Mouse (Mus musculus) kidney, adult 18-20 months (tissue): ENCODE measurements around the gene Nrn1.

Experiments used
- DNase-seq: peaks from one replicate; pipeline ENCODE4 v3.0.0; 2021

Gene Nrn1

GRCm38 (mm10) chr13:36724533-36725470, 10.1 kb downstream of the Nrn1 start:
- peak; percentile 37 for DNase-seq

GRCm38 (mm10) chr13:36723726-36724300, 11.1 kb downstream of the Nrn1 start:
- no peak for DNase-seq

- DNase-seq, result no peak
Measured at GRCm38 (mm10) chr13:36722309-36722708, 12.6 kb downstream of the Nrn1 start.

- DNase-seq, result no peak
Measured at GRCm38 (mm10) chr13:36720297-36721017, 14.5 kb downstream of the Nrn1 start.

- DNase-seq, result no peak
Measured at GRCm38 (mm10) chr13:36717376-36717775, 17.6 kb downstream of the Nrn1 start.

GRCm38 (mm10) chr13:36716708-36717107, 18.2 kb downstream of the Nrn1 start:
- no peak for DNase-seq

GRCm38 (mm10) chr13:36714101-36714500, 20.8 kb downstream of the Nrn1 start:
- no peak for DNase-seq

GRCm38 (mm10) chr13:36707088-36707690, 27.7 kb downstream of the Nrn1 start:
- DNase-seq, result no peak

GRCm38 (mm10) chr13:36696351-36696771, 38.6 kb downstream of the Nrn1 start:
- DNase-seq, result peak; percentile 6

- peak; percentile 2 for DNase-seq
Measured at GRCm38 (mm10) chr13:36695516-36696201, 39.3 kb downstream of the Nrn1 start.

- no peak for DNase-seq
Measured at GRCm38 (mm10) chr13:36683581-36683980, 51.4 kb downstream of the Nrn1 start.

GRCm38 (mm10) chr13:36680690-36681355, 54.1 kb downstream of the Nrn1 start:
- DNase-seq, result no peak

GRCm38 (mm10) chr13:36679345-36679744, 55.6 kb downstream of the Nrn1 start:
- DNase-seq, result no peak
